Mouse (Mus musculus): Measurements from ENCODE around the gene Pkig.
"Not testable (repeated sequence)": the region's sequence is repeated elsewhere in the genome, so short reads cannot be mapped to it uniquely, and the experiment has no call there.

Gene Pkig

DNA sequence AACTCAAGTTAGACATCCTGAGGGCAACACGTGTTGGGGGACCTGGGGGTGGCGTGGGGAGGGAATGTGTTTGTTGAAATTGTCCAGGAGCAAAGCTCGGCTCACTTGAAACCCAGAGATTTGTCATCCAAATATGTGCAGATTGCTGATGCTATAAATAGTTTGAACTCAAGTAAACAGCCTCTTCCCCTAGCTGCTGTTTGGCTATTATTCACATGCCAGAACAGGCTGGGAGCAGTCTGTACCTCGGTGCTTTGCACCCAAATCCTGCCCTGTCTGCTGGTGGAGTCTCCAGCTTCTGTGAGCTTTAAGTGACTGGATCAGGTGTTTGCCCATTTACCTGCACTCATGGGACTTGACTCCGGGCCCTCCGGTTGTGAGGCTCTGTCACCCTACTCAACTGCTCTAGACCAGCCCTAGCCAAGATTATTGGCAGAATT, 27.6 kb downstream of the Pkig start:
- DNase-seq = no peak

- DNase-seq = no peak
Observed at GRCm38 (mm10) chr2:163686233-163686632, 28.0 kb downstream of the Pkig start.

GRCm38 (mm10) chr2:163686886-163687285, 28.7 kb downstream of the Pkig start:
- no peak for DNase-seq

- not testable (repeated sequence) for DNase-seq
Observed at GRCm38 (mm10) chr2:163688377-163688776, 30.2 kb downstream of the Pkig start.

- DNase-seq = no peak
Observed at GRCm38 (mm10) chr2:163689771-163690170, 31.6 kb downstream of the Pkig start.

DNA sequence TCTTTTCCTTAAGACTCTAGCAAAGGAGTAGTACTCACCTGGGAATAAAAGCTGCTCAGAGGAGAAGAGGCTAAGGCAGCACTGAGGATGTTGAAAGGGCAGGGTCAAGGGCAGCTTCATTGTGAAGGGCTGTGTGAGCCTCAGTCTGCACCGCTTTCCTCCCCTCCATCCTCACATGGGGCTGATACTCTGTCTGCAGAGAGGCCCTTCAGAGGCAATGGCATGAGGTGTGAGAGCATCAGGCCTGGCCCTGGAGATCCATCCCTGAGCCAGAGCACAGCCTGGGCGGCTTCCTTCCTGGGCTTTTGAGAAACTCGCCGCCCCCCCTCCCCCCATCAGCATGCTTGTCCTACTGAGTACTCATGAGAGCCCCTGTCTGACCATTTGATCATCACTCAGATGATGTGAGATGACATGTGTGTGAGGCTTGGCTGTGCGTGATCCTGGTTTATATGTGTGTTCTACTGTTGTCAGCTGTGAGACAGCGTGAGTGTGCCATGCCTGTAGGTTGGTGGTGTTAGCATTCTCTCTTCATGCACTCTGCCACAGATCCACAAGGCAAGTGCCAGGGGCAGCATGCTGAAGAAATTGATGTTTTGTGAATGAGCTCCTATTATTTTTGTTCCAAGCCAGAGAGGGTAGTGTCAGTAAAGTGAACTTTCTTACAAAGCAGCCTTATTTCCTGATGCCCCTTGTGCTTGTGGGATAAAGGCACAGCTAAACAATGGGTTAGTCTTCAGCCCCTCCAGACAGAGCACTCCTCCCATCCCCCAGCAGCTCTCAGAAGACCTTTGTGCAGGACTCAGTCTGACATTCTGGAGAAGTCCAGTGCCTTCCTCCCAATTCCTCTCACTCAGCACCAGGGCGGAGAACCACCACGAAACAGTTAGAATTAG, 32.5 kb downstream of the Pkig start:
- DNase-seq = peak; percentile 81

DNA sequence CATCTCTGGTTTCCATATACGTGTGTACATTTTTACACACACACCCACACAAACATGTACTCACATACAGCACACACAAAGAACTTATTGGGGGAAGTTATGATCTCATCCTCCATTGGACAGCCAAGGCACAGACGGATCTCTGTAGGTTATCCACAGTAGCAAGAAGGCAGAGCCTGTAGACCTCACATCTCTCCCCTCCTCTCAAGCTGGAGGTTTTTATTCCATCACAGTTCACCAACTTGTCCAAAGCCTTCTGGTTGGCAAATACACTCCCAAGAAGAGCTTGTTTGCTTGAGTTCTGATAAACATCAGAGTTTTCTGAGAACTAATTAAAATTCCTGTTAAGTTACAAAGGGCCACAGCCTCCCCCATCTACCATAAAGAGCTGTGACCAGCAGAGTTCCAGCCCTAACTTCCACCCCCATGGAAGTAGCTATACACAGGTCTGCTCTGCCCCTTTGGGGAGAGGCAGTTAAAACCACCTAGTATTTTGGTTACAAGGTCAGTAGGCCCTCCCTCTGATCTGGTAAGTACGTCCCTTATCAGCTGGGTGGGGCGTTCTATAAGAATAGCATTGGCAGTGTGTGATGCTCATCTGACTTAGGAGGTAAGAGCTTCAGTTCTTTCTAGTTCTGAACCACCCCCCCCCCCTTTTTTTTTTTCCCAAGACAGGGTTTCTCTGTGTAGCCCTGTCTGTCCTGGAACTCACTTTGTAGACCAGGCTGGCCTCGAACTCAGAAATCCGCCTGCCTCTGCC, 33.8 kb downstream of the Pkig start:
- DNase-seq = no peak

GRCm38 (mm10) chr2:163692873-163693612, 34.9 kb downstream of the Pkig start:
- no peak for DNase-seq

- DNase-seq = no peak
Observed at GRCm38 (mm10) chr2:163693716-163694314, 35.6 kb downstream of the Pkig start.

GRCm38 (mm10) chr2:163696763-163697162, 38.6 kb downstream of the Pkig start:
- DNase-seq = no peak

GRCm38 (mm10) chr2:163697764-163698480, 39.7 kb downstream of the Pkig start:
- no peak for DNase-seq

DNA sequence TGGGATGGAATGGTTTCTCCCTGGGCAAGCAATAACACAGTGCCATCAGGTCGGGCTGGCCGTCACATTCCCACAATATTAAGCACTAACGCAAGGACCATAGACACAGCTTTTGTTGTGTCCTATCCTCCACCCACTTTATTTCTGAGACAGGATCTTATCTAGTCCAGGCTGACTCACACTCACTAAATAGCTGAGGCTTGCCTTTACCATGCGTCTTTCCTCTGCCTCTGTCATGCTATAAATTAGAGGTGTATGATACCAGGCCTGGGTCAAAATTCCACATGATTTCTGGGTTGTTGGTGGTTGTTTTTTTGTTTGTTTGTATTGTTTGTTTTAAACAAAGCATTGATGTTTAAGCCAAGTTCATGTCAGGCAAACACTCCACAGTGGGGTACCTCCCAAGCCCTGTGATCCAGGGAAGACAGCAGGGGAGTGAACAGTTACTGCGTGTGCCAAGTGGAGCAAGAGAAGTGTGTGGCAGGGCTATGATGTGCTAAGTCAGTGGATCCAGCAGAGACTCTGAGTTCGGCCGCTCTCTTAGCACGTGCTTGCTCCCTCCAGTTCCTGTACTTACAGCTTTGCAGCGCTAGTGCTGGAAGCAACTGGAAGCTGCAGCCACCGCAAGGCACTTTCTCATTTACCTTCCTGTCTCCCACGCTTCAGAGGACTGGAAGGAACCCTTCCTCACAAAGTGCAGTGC, 41.0 kb downstream of the Pkig start:
- peak; percentile 17 for DNase-seq

DNA sequence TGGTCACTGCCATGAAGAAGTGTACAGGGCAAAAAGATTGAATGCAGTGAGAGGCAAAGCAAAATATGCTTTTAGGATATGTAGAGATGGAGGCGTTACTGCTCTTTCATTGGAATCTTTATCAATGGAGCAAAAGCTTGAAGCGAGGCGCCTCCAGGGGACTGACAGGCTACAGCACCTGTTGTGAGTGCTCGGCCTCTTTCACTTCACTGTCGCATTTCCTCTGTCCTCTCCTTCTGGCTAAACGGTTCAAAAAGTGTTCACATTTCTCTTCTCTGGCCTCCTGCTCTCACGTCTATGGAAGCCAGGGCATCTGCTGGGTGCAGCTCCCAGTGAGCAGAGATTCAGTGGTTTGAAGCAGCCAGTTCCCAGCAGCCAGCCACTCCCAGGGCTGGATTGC, 44.2 kb downstream of the Pkig start:
- DNase-seq = no peak

GRCm38 (mm10) chr2:163702921-163703320, 44.7 kb downstream of the Pkig start:
- no peak for DNase-seq

- no peak for DNase-seq
Observed at GRCm38 (mm10) chr2:163703599-163704260, 45.5 kb downstream of the Pkig start.

DNA sequence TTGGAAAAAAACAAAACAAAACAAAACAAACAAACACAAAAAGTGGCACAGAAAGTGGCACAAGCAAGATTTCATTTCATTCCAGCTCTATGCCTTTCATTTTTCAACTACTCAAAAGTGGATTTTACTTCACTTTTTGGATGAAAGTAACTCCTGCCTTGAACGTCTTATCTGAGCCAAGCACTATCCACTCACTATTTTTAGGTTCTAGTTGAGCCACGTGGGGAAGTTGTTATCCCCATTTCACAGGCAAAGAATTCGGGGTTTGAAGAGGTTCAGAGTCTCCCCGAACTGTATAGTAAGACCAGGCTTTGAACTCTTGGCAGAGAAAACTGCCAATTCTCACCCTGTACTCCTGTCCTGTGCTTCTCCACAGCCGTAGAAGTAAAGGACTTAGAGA, 50.1 kb downstream of the Pkig start:
- DNase-seq = no peak

- DNase-seq = no peak
Observed at GRCm38 (mm10) chr2:163708763-163709250, 50.6 kb downstream of the Pkig start.

- DNase-seq = no peak
Observed at GRCm38 (mm10) chr2:163710000-163710399, 51.8 kb downstream of the Pkig start.

- no peak for DNase-seq
Observed at GRCm38 (mm10) chr2:163710606-163711159, 52.5 kb downstream of the Pkig start.

GRCm38 (mm10) chr2:163711368-163711868, 53.2 kb downstream of the Pkig start:
- no peak for DNase-seq

All from retina, postnatal 1 day (tissue).